Mouse (Mus musculus) hindbrain, embryonic 13.5 days (tissue): ENCODE results near the gene Dph2. TPM values are rescaled to one million over a fixed set of nuclear protein-coding genes. Genes with fewer than 3 reads are reported as not detected.

Experiments used
- ATAC-seq: fragments of 200-750 bp; cut with Nextera tagmentation; 2 replicates; pipeline ENCODE4 v1.8.0; 2017; ENCODE audit warnings: moderate TSS enrichment; ENCODE audit not compliant: low FRiP score
- H3K27ac ChIP-seq: fragments of 300-500 bp; sonication (generic); 2 replicates; pipeline ENCODE4 v1.5.1; 2015; ENCODE audit warnings: inconsistent platforms, mild to moderate bottlenecking, moderate library complexity
- H3K27me3 ChIP-seq: fragments of 300-500 bp; sonication (generic); 2 replicates; pipeline ENCODE4 v1.6.1; 2015; ENCODE audit warnings: mild to moderate bottlenecking, inconsistent platforms
- H3K36me3 ChIP-seq: fragments of 300-500 bp; sonication (generic); 2 replicates; pipeline ENCODE4 v1.6.1; 2015; ENCODE audit warnings: mild to moderate bottlenecking, inconsistent platforms
- H3K4me1 ChIP-seq: fragments of 300-500 bp; sonication (generic); replicated peaks from 2 replicates; pipeline ENCODE4 v1.6.1; 2015; ENCODE audit warnings: inconsistent platforms
- H3K4me2 ChIP-seq: fragments of 300-500 bp; sonication (generic); 2 replicates; pipeline ENCODE4 v1.6.1; 2015; ENCODE audit warnings: inconsistent platforms, mild to moderate bottlenecking, moderate library complexity
- H3K4me3 ChIP-seq: fragments of 300-500 bp; sonication (generic); 2 replicates; pipeline ENCODE4 v1.5.1; 2015; ENCODE audit warnings: mild to moderate bottlenecking, inconsistent platforms
- H3K9ac ChIP-seq: fragments of 300-500 bp; sonication (generic); 2 replicates; pipeline ENCODE4 v1.6.1; 2015; ENCODE audit warnings: mild to moderate bottlenecking, inconsistent platforms
- H3K9me3 ChIP-seq: fragments of 300-500 bp; sonication (generic); 2 replicates; pipeline ENCODE4 v1.6.1; 2016; ENCODE audit warnings: inconsistent platforms
- WGBS: fragments of 180-500 bp; shearing (Covaris S2); methylation state at CpG from one replicate; pipeline ENCODE4 v1.1.7; 2015; 5-methylcytosine and 5-hydroxymethylcytosine counted together
- polyA plus RNA-seq: library from polyadenylated mRNA; unstranded; fragments of >200 nt; fragmentation: Nextera tagmentation; extraction: Ambion mirVana; gene quantifications from 2 replicates; pipeline ENCODE4 v1.2.1, GENCODE M21; 2015

The Dph2 gene
- polyA plus RNA-seq, 1 experiment from 2014 or later = 24.0 TPM

DNA sequence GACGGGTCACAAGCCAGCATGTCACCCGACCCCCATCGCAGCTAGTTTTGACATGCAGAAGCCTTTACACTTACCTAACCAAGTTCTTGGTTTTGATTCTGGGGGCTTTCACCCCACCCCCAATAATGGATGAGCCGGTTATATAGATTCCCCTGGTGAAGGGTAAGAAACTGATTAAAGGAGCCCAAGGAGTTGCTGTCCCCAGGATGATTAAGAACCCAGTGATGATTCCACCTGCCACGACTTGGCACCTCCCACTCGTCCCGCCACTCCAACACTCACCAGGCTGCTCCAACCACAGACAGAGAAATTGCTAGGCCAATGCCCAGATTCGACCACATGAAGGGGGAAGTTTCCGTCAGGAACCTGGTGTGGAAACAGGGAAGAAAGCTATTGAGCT is 5.8 kb downstream of the Dph2 start:
- peak overlapping the region; percentile 97 for H3K9ac ChIP-seq
- no peaks in the 10 kb centered on the region for H3K27me3 ChIP-seq
- H3K9me3 ChIP-seq = no peaks in the 10 kb centered on the region
- WGBS = 83% methylated on average over 9 of the region's 9 CpGs
- H3K36me3 ChIP-seq = peaks cover 40% of the 10 kb centered on the region
- ATAC-seq = no peak
- peaks cover 61% of the 10 kb centered on the region for H3K4me1 ChIP-seq
- peak overlapping the region; percentile 91 for H3K4me2 ChIP-seq
- peak overlapping the region; percentile 92 for H3K4me3 ChIP-seq
- H3K27ac ChIP-seq = no peak overlapping the region

- no peak overlapping the region for H3K27ac ChIP-seq
- ATAC-seq = no peak
- WGBS = 97% methylated on average over 10 of the region's 10 CpGs
- no peaks in the 10 kb centered on the region for H3K27me3 ChIP-seq
- no peak overlapping the region for H3K9ac ChIP-seq
- H3K4me3 ChIP-seq = no peak overlapping the region
- peaks cover 46% of the 10 kb centered on the region for H3K36me3 ChIP-seq
- H3K9me3 ChIP-seq = no peaks in the 10 kb centered on the region
- H3K4me1 ChIP-seq = peaks cover 63% of the 10 kb centered on the region
- no peak overlapping the region for H3K4me2 ChIP-seq
These were observed 6.7 kb downstream of the Dph2 start for GRCm38 (mm10) chr4:117885093-117885492.

GRCm38 (mm10) chr4:117884146-117884545 is 7.7 kb downstream of the Dph2 start:
- no peak overlapping the region for H3K27ac ChIP-seq
- H3K4me2 ChIP-seq = peak overlapping the region; percentile 89
- no peaks in the 10 kb centered on the region for H3K27me3 ChIP-seq
- H3K9me3 ChIP-seq = no peaks in the 10 kb centered on the region
- H3K4me3 ChIP-seq = peak overlapping the region; percentile 82
- H3K9ac ChIP-seq = peak overlapping the region; percentile 91
- H3K4me1 ChIP-seq = peaks cover 71% of the 10 kb centered on the region
- no peak for ATAC-seq
- 100% methylated on average over 1 of the region's 1 CpGs for WGBS
- H3K36me3 ChIP-seq = peaks cover 45% of the 10 kb centered on the region

DNA sequence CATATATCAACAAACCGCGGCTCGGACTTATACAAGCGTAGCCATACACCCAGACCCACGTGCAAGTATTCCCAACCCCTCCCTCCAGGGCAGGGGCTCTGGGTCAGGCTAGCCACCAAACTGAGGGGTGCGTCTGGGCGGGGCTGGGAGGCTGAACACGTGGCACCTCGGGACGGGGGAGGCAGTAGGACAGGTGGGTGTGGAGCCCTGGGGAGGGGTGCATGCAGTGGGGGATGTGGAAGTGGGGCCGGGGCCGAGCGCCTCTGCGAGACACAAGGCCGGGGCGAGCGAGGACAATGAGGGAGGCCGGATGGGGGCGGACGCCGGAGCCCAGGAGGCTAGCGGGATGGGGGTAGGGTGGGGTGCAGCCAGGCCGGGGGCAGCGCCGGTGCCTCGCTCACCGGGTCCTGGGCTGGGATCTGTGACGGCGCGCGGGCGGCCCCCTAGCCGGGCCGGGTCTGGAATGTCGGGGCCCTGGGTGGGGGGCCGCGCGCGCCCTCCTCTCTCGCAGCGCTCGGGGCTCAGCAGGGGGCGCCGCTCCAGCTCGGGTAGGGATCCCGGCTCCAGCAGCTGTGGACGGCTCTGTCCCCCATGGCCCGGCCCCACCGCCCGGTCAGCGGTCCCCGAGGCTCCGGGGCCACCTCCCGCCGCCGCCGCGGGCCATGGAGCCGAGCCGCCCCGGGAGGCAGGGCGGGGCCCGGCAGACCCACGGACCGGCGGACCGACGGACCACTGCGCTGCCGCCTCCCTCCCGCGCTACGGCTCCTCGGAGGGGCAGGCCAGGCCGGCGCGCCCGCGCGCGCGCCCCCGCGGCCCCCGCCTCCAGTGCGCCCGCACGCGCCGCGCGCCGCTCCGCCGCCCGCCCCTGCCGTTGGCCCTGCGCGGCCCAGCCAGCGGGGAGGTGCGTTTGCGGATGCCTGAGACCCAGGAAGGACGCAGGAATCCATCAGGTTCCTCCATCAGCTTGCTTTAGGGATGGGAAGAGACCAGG is 8.8 kb downstream of the Dph2 start, which contains the start of gene B4galt2:
Gene B4galt2, minus strand, starts transcription at position 787 of the 991 bp plus-strand sequence.
- Histone ChIP-seq H3K4me1 (peaks cover 80% of the 10 kb centered on the region), H3K27me3 (no peaks in the 10 kb centered on the region), H3K27ac (peak within 1 kb of the TSS; percentile 87), H3K4me2 (peak within 1 kb of the TSS; percentile 89), H3K9ac (peak within 1 kb of the TSS; percentile 91), H3K4me3 (peak within 1 kb of the TSS; percentile 82), H3K9me3 (no peaks in the 10 kb centered on the region), H3K36me3 (peaks cover 52% of the 10 kb centered on the region)
- ATAC-seq = peak; percentile 43
- under 1% methylated on average over 63 of the region's 103 CpGs for WGBS

DNA sequence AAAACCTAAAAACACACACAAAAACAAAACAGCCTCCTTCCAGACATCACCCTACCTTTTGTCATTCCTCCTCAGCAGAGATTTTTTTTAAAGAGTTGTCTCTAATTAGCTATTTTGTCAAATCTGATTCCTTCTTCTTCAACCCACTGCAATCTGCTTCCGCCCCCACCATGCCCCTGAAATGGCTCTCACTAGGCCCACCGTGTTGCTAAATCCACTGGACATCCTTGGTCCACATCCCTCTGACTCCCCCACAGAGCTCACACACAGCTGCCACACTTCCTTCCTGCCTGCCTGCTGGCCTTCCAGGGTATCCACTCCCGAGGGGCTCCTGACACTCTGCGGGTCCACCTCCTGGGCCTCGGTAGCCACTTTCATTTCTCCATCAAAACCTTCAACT is 13.1 kb downstream of the Dph2 start:
- Histone ChIP-seq H3K36me3 (peaks cover 73% of the 10 kb centered on the region), H3K4me2 (no peak overlapping the region), H3K9me3 (no peaks in the 10 kb centered on the region), H3K9ac (0 out of 2 replicates have a peak overlapping the region, but pooled peaks have one; percentile 24), H3K4me3 (no peak overlapping the region), H3K27ac (no peak overlapping the region), H3K27me3 (no peaks in the 10 kb centered on the region), H3K4me1 (peaks cover 48% of the 10 kb centered on the region)
- ATAC-seq = no peak
- WGBS = 82% methylated on average over 5 of the region's 5 CpGs

DNA sequence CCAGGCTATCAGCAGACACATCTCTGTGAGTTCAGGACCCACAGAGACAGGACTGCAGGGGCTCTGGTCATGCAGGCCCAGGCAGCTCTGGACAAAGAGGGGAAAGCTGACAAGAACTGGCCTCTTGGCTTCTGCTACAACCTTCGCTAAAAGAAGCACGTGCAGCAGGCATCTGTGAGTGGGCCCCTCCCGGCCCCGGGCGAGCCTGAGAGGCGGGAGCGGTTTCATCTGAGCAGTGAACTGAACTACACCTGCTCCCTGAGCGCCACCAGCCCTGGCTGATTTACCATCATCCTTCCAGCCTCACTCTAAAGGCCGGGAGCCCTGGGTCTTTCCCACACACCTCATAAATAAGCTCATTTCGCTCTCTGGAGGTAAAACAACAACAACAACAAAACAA is 13.5 kb downstream of the Dph2 start:
- Histone ChIP-seq H3K9ac (no peak overlapping the region), H3K36me3 (peaks cover 77% of the 10 kb centered on the region), H3K4me2 (no peak overlapping the region), H3K4me3 (no peak overlapping the region), H3K27me3 (no peaks in the 10 kb centered on the region), H3K4me1 (peaks cover 45% of the 10 kb centered on the region), H3K9me3 (no peaks in the 10 kb centered on the region), H3K27ac (0 out of 2 replicates have a peak overlapping the region, but pooled peaks have one; percentile 13)
- ATAC-seq = no peak
- WGBS = 65% methylated on average over 10 of the region's 10 CpGs

DNA sequence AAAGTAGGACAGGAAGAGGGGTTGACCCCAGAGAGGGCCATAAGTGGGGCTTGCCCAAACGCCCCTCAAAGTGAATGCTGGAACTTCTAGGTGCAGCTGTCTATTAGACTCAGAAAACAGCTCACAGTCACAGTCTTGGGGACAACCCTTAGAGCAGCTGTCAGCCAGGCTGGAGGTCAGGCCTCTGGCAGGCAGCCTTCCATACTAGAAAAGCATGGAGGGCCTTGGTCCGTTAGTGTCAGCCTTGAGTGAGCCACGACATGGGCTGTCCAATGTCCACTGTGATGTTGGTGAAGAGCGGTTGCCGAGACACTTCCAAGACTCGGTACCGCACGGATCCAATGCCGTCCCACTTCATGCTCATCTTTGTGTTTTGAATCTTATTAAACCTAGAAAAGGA is 18.2 kb downstream of the Dph2 start:
- Histone ChIP-seq H3K27ac (no peak overlapping the region), H3K4me2 (no peak overlapping the region), H3K9me3 (no peaks in the 10 kb centered on the region), H3K27me3 (no peaks in the 10 kb centered on the region), H3K9ac (no peak overlapping the region), H3K4me3 (no peak overlapping the region), H3K4me1 (peaks cover 31% of the 10 kb centered on the region), H3K36me3 (peaks cover 61% of the 10 kb centered on the region)
- whole genome bisulfite sequencing = 89% methylated on average over 9 of the region's 9 CpGs
- ATAC-seq = no peak

DNA sequence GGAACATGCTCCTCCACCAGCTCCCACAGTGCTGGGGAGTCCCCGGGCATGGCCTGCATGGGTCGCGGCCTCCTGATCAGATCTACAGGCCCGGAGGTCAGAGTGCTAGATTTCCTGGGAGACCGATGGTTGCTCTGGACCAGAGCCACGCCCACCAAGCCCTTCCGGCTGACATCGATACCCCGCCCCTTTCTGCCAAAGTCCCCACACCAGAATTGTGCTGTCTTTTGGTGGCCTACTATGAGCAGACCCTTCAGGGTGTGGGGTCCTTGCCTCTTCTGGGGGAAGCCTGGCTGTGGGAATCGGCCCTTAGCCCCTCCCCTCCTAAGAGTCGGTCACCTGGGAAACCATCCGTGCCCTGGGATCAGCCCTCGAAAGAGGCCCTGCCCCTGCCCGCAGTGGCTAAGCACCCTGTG is 19.4 kb downstream of the Dph2 start, which contains the start of gene Ccdc24:
Gene Ccdc24, minus strand, starts transcription at position 87 of the 416 bp plus-strand sequence.
- no peak for ATAC-seq
- H3K36me3 ChIP-seq = peaks cover 52% of the 10 kb centered on the region
- no peak within 1 kb of the TSS for H3K4me3 ChIP-seq
- H3K4me1 ChIP-seq = peaks cover 29% of the 10 kb centered on the region
- H3K27me3 ChIP-seq = no peaks in the 10 kb centered on the region
- 4% methylated on average over 14 of the region's 14 CpGs for WGBS
- H3K27ac ChIP-seq = no peak within 1 kb of the TSS
- H3K4me2 ChIP-seq = peak within 1 kb of the TSS; percentile 36
- H3K9me3 ChIP-seq = no peaks in the 10 kb centered on the region
- H3K9ac ChIP-seq = peak within 1 kb of the TSS; percentile 43; the same call in 1 of the 2 replicates

DNA sequence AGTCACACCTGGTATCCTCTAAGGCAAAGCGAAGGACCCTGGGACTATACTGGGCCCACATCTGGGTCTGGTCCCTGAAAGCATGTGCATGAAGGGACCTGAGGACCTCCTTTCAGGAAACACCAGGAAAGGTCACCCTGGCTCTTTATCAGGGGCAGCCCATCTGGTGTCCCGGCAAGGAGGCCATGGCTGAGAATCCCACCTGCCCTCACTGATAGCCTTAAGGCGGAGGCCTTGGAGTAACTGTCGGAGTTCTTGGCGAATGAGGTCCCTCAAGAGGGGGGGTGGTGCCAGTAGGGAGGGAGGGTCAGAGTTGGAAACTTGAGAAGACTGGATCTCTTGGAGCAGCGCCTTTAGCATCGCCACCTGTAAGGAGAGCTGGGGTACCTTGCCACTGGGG is 20.0 kb downstream of the Dph2 start:
- Histone ChIP-seq H3K27ac (no peak overlapping the region), H3K9me3 (no peaks in the 10 kb centered on the region), H3K9ac (no peak overlapping the region), H3K27me3 (peaks cover 4% of the 10 kb centered on the region; the same call in 1 of the 2 replicates), H3K4me2 (no peak overlapping the region), H3K36me3 (peaks cover 45% of the 10 kb centered on the region), H3K4me1 (peaks cover 29% of the 10 kb centered on the region), H3K4me3 (no peak overlapping the region)
- 69% methylated on average over 7 of the region's 7 CpGs for WGBS
- no peak for ATAC-seq

DNA sequence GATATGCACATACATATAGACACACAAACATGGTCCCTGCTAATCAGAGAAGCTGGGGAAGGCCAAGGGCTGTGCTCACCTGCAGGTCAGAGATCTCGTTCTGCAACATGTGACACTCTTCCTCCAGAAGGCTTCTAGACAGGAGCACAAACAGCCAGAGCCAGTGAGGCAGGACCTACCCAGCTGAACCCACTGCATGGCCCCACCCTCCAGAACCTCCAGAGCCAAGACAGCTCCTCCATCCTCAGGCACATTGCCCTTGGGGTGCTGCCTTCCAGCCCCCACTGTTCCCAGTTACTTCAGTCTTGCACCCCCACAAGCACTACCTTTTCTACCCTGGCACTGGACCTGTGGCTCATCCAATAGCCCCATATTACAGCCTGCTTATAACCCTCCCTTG is 21.4 kb downstream of the Dph2 start:
- ATAC-seq = no peak
- Histone ChIP-seq H3K4me2 (no peak overlapping the region), H3K36me3 (peaks cover 31% of the 10 kb centered on the region), H3K9ac (no peak overlapping the region), H3K27ac (no peak overlapping the region), H3K27me3 (peaks cover 4% of the 10 kb centered on the region; the same call in 1 of the 2 replicates), H3K4me1 (peaks cover 39% of the 10 kb centered on the region), H3K9me3 (no peaks in the 10 kb centered on the region), H3K4me3 (no peak overlapping the region)
- WGBS = 81% methylated on average over 1 of the region's 1 CpGs

DNA sequence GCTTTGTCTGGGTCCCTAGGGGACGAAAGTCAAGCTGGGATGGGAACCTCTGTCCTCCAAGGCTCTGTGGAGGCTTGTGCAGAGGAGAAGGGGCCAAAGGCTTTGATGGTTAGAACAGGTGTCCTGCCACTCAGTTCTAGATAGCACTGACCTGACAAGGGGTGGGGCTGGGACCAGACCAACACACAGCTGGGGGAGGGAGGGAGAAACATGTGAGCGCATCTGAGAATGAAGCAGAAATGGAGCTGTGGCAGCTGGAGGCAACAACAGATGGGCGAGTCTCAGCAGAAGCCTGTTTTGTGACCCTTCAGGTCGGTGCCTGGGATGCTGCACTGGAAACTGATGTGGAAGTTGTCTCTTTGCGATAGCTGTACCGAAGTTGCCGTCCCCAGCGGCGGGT is 22.5 kb downstream of the Dph2 start:
- no peak overlapping the region for H3K4me3 ChIP-seq
- no peaks in the 10 kb centered on the region for H3K9me3 ChIP-seq
- no peak overlapping the region; the same call in 1 of the 2 replicates for H3K9ac ChIP-seq
- 70% methylated on average over 9 of the region's 9 CpGs for WGBS
- peaks cover 41% of the 10 kb centered on the region for H3K4me1 ChIP-seq
- H3K4me2 ChIP-seq = no peak overlapping the region
- H3K27ac ChIP-seq = 0 out of 2 replicates have a peak overlapping the region, but pooled peaks have one; percentile 12
- no peak for ATAC-seq
- H3K36me3 ChIP-seq = peaks cover 20% of the 10 kb centered on the region
- peaks cover 4% of the 10 kb centered on the region; the same call in 1 of the 2 replicates for H3K27me3 ChIP-seq

DNA sequence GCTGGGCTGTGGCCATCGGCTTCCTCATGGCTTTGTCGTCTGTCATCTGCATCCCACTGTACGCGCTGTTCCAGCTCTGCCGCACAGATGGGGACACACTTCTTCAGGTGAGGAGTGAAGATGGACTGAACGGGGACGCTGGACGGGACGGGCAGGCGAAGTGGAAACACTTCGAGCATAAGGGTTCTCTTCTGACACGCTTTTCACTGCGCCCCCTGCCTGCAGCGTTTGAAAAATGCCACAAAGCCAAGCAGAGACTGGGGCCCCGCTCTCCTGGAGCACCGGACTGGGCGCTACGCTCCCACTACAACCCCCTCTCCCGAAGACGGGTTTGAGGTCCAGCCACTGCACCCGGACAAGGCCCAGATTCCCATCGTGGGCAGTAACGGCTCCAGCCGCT is 24.0 kb downstream of the Dph2 start:
- peaks cover 46% of the 10 kb centered on the region for H3K4me1 ChIP-seq
- no peak overlapping the region for H3K27ac ChIP-seq
- no peak overlapping the region for H3K4me2 ChIP-seq
- 18% methylated on average over 24 of the region's 24 CpGs for WGBS
- H3K9ac ChIP-seq = peak overlapping the region; percentile 49; the same call in 1 of the 2 replicates
- H3K36me3 ChIP-seq = peaks cover 5% of the 10 kb centered on the region; the same call in 1 of the 2 replicates
- H3K4me3 ChIP-seq = no peak overlapping the region
- ATAC-seq = no peak; the same call in 1 of the 2 replicates
- H3K27me3 ChIP-seq = peaks cover 4% of the 10 kb centered on the region; the same call in 1 of the 2 replicates
- no peaks in the 10 kb centered on the region for H3K9me3 ChIP-seq
